Mouse (Mus musculus): ENCODE data around the gene Mdga1. TPM values are rescaled to one million over a fixed set of nuclear protein-coding genes. Genes with fewer than 3 reads are reported as not detected.

The Mdga1 gene
- polyA plus RNA-seq, 1 experiment from 2014 or later, result 1.3 TPM

DNA sequence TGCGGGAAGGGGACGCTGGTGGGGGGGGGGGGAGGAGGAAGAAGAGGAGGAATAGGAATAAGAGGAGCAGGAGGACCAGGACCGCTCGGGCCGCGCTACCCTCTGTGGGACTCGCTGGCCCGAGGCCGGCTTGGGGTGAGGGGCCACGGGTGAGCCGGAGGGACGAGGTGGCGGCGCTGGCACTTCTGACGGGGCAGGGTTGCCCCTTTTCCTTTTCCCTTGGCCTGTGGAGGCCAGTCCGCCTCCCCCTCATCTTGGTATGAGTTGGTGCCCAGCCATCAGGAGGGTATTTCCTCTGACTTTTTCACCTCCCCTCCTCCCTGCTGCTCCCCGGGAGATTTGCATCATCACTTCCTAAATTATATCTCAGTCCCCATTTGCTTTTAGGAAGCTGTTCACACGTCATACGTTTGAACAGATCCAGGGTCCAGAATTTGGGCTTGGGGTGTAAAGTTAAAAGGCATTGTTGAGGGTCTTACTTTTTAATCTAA, 35.6 kb upstream of the Mdga1 start:
- TF ChIP-seq CTCF (IDR thresholded peaks at IDR 0.05; ENCODE audit: low read depth), result no peak
- ATAC-seq (replicated peaks; ENCODE audit: low FRiP score, low read depth) (peak; percentile 15), DNase-seq (ENCODE audit: low spot score) (peak; percentile 58)
- Histone ChIP-seq H3K4me3 (replicated peaks; ENCODE audit: low read depth, low read length) (peak overlapping the region; percentile 99), H3K9ac (ENCODE audit: low read depth, low read length) (peak overlapping the region; percentile 98), H3K27ac (peak overlapping the region; percentile 99), H3K36me3 (ENCODE audit: insufficient read depth, low read length) (no peaks in the 10 kb centered on the region), H3K4me2 (ENCODE audit: low read length) (peak overlapping the region; percentile 71), H3K27me3 (ENCODE audit: insufficient read depth, low read length) (no peaks in the 10 kb centered on the region), H3K4me1 (replicated peaks; ENCODE audit: insufficient read depth, low read length) (peaks cover 19% of the 10 kb centered on the region), H3K9me3 (replicated peaks; ENCODE audit: low read length) (no peaks in the 10 kb centered on the region)
- WGBS, result 0% methylated on average over 15 of the region's 19 CpGs

DNA sequence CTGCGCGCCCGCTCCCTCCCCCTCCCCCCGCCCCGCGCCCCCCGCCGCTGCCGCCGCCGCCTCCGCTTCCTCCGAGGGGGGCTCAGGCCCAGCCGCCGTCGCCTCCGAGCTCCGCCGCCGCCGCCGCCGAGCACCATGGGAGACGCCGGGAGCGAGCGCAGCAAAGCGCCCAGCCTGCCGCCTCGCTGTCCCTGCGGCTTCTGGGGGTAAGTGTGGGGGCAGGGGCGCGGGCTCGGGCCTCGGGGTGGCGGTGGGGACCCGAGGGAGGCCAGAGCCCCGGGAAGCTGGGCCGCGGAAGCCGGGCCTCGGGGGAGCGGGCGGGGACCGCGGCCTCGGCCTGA, 35.2 kb upstream of the Mdga1 start:
- no peaks in the 10 kb centered on the region for H3K36me3 ChIP-seq (ENCODE audit: insufficient read depth, low read length)
- H3K4me3 ChIP-seq (replicated peaks; ENCODE audit: low read depth, low read length), result peak overlapping the region; percentile 99
- 1% methylated on average over 36 of the region's 47 CpGs for WGBS
- peak; percentile 20; the same call in 1 of the 2 replicates for ATAC-seq (replicated peaks; ENCODE audit: low FRiP score, low read depth)
- TF ChIP-seq CTCF (IDR thresholded peaks at IDR 0.05; ENCODE audit: low read depth), result no peak
- peak overlapping the region; percentile 99 for H3K27ac ChIP-seq
- peak overlapping the region; percentile 71 for H3K4me2 ChIP-seq (ENCODE audit: low read length)
- DNase-seq (ENCODE audit: low spot score), result no peak
- peaks cover 19% of the 10 kb centered on the region for H3K4me1 ChIP-seq (replicated peaks; ENCODE audit: insufficient read depth, low read length)
- H3K9ac ChIP-seq (ENCODE audit: low read depth, low read length), result peak overlapping the region; percentile 98
- no peaks in the 10 kb centered on the region for H3K9me3 ChIP-seq (replicated peaks; ENCODE audit: low read length)
- no peaks in the 10 kb centered on the region for H3K27me3 ChIP-seq (ENCODE audit: insufficient read depth, low read length)

- ATAC-seq (replicated peaks; ENCODE audit: low FRiP score, low read depth) (peak; percentile 95), DNase-seq (ENCODE audit: low spot score) (peak; percentile 97)
- H3K27ac ChIP-seq, result peak within 1 kb of the TSS; percentile 99
- H3K4me2 ChIP-seq (ENCODE audit: low read length), result peak within 1 kb of the TSS; percentile 71
- WGBS, result under 1% methylated on average over 70 of the region's 93 CpGs
- H3K4me1 ChIP-seq (replicated peaks; ENCODE audit: insufficient read depth, low read length), result peaks cover 19% of the 10 kb centered on the region
- H3K36me3 ChIP-seq (ENCODE audit: insufficient read depth, low read length), result no peaks in the 10 kb centered on the region
- TF ChIP-seq CTCF (IDR thresholded peaks at IDR 0.05; ENCODE audit: low read depth), result no peak
- H3K9ac ChIP-seq (ENCODE audit: low read depth, low read length), result peak within 1 kb of the TSS; percentile 98
- peak within 1 kb of the TSS; percentile 99 for H3K4me3 ChIP-seq (replicated peaks; ENCODE audit: low read depth, low read length)
- H3K27me3 ChIP-seq (ENCODE audit: insufficient read depth, low read length), result no peaks in the 10 kb centered on the region
- H3K9me3 ChIP-seq (replicated peaks; ENCODE audit: low read length), result no peaks in the 10 kb centered on the region
These were observed 34.6 kb upstream of the Mdga1 start, which contains the start of gene Zfand3 for GRCm38 (mm10) chr17:30004203-30005102. TSS of gene Zfand3 (plus strand) at chr17:30004733.

DNA sequence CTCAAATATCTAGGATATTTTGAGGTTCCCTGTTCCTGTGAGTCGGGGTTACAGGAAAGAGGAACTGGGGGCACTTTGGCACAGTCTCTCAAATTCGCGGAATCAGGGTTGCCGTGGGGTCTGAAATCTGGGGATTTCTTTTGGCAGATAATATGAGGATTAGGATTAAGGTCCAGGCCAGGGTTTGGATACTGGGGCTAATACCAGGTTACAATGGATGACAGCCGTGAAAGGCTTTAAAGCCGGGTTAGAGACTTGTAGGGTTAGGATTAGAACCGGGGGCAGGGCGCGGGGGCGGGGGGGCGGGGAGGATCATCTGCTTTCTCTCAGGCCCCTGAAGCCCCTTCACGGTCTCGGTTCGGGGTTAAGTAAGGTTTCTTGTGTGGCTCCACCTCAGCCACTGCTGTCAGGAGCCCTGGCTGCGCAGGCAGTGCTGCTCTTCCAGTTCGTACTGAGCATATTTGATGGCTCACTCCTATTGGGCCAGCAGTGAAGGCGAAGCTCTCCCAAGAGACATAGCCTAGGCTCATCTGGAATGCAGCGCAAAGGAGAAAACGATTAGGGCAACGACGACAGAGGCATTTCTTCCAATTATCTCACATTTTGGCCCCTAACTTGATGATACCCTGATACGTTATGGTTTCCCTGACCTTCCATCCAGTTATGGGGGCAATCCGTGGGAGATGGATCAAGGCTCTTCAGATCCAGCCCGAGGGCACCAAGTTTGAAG, 28.8 kb upstream of the Mdga1 start:
- H3K4me1 ChIP-seq (replicated peaks; ENCODE audit: insufficient read depth, low read length), result no peaks in the 10 kb centered on the region
- no peak for TF ChIP-seq CTCF (IDR thresholded peaks at IDR 0.05; ENCODE audit: low read depth)
- no peak overlapping the region for H3K27ac ChIP-seq
- H3K4me3 ChIP-seq (replicated peaks; ENCODE audit: low read depth, low read length), result no peak overlapping the region
- no peak overlapping the region for H3K9ac ChIP-seq (ENCODE audit: low read depth, low read length)
- DNase-seq (ENCODE audit: low spot score), result no peak
- no peaks in the 10 kb centered on the region for H3K27me3 ChIP-seq (ENCODE audit: insufficient read depth, low read length)
- no peak overlapping the region for H3K4me2 ChIP-seq (ENCODE audit: low read length)
- H3K36me3 ChIP-seq (ENCODE audit: insufficient read depth, low read length), result no peaks in the 10 kb centered on the region
- no peak for ATAC-seq (replicated peaks; ENCODE audit: low FRiP score, low read depth)
- H3K9me3 ChIP-seq (replicated peaks; ENCODE audit: low read length), result no peaks in the 10 kb centered on the region
- WGBS, result 85% methylated on average over 24 of the region's 24 CpGs

GRCm38 (mm10) chr17:29997726-29998125, 27.8 kb upstream of the Mdga1 start:
- H3K4me2 ChIP-seq (ENCODE audit: low read length), result no peak overlapping the region
- H3K4me1 ChIP-seq (replicated peaks; ENCODE audit: insufficient read depth, low read length), result no peaks in the 10 kb centered on the region
- H3K9ac ChIP-seq (ENCODE audit: low read depth, low read length), result no peak overlapping the region
- DNase-seq (ENCODE audit: low spot score) (no peak), ATAC-seq (replicated peaks; ENCODE audit: low FRiP score, low read depth) (no peak)
- H3K27ac ChIP-seq, result no peak overlapping the region
- no peaks in the 10 kb centered on the region for H3K36me3 ChIP-seq (ENCODE audit: insufficient read depth, low read length)
- H3K27me3 ChIP-seq (ENCODE audit: insufficient read depth, low read length), result no peaks in the 10 kb centered on the region
- no peak for TF ChIP-seq CTCF (IDR thresholded peaks at IDR 0.05; ENCODE audit: low read depth)
- WGBS, result 80% methylated on average over 7 of the region's 7 CpGs
- no peak overlapping the region for H3K4me3 ChIP-seq (replicated peaks; ENCODE audit: low read depth, low read length)
- no peaks in the 10 kb centered on the region for H3K9me3 ChIP-seq (replicated peaks; ENCODE audit: low read length)

GRCm38 (mm10) chr17:29995986-29996385, 26.1 kb upstream of the Mdga1 start:
- ATAC-seq (replicated peaks; ENCODE audit: low FRiP score, low read depth), result no peak
- H3K27me3 ChIP-seq (ENCODE audit: insufficient read depth, low read length), result no peaks in the 10 kb centered on the region
- no peaks in the 10 kb centered on the region for H3K9me3 ChIP-seq (replicated peaks; ENCODE audit: low read length)
- no peaks in the 10 kb centered on the region for H3K4me1 ChIP-seq (replicated peaks; ENCODE audit: insufficient read depth, low read length)
- H3K4me2 ChIP-seq (ENCODE audit: low read length), result no peak overlapping the region
- H3K36me3 ChIP-seq (ENCODE audit: insufficient read depth, low read length), result no peaks in the 10 kb centered on the region
- 87% methylated on average over 5 of the region's 5 CpGs for WGBS
- H3K27ac ChIP-seq, result no peak overlapping the region
- H3K4me3 ChIP-seq (replicated peaks; ENCODE audit: low read depth, low read length), result no peak overlapping the region
- DNase-seq (ENCODE audit: low spot score), result no peak
- H3K9ac ChIP-seq (ENCODE audit: low read depth, low read length), result no peak overlapping the region
- TF ChIP-seq CTCF (IDR thresholded peaks at IDR 0.05; ENCODE audit: low read depth), result no peak

All from kidney, postnatal 0 days (tissue).